22 mouse cellular contexts compared by ENCODE assay signal in genomic region chr11:114439314-114439713, GRCm38 (mm10).
DNase-seq lines count a peak whose midpoint lies in the region; TF ChIP-seq lines count a peak whose summit lies in the region.
"Had no signal": no experiment of that assay in that cellular context is flagged by ENCODE, and none has a peak within 500 bp of the region (broad histone marks: within the 10 kb centered on the region; RNA-seq: fewer than 3 reads in every experiment).

No protein-coding gene starts in this region.

- 30% methylated on average over 4 of the region's 4 CpGs for WGBS in cerebellum, adult 2 months

- no peaks in the 10 kb centered on the region for H3K27me3 ChIP-seq in cerebellum, adult 2 months (ENCODE audit: control insufficient read depth, insufficient read depth, low read length)
- H3K27me3 ChIP-seq: neural tube, embryonic 15.5 days; Patski had no signal

- TF ChIP-seq CTCF in cerebellum, adult 2 months (IDR thresholded peaks at IDR 0.05; ENCODE audit: borderline replicate concordance, insufficient read depth, low read depth, low read length), result no peak

- peak; percentile 9 to 22 for DNase-seq in heart, adult 18-20 months
- no peak for DNase-seq in heart, postnatal 25 days (ENCODE audit: low spot score)
- peak; percentile 54 for DNase-seq in brain, adult 2 months (ENCODE audit: low read depth, low spot score)
- DNase-seq in cerebellum, adult 2 months, result peak; percentile 58 to 63
- DNase-seq in cerebellum, postnatal 25 days, result peak; percentile 49 to 70
- DNase-seq in left cerebral cortex, adult 9 months (ENCODE audit: low spot score in 2 of 2), result no peak
- DNase-seq in thymus, adult 18-20 months, result no peak
- DNase-seq: adrenal gland, postnatal 14 days; gastrocnemius, postnatal 10 days; kidney, adult 18-20 months; kidney, postnatal 25 days; midbrain, embryonic 14.5 days; retina, postnatal 1 day; right cerebral cortex, postnatal 14 days; thymus, postnatal 36 days had no signal

- H3K4me1 ChIP-seq in cerebellum, adult 2 months (ENCODE audit: control insufficient read depth, insufficient read depth, low read length), result peaks cover 15% of the 10 kb centered on the region

- H3K27ac ChIP-seq in cerebellum, adult 2 months (ENCODE audit: insufficient read depth, low read length), result no peak overlapping the region
- H3K27ac ChIP-seq: forebrain, embryonic 13.5 days; kidney, embryonic 15.5 days; layer of hippocampus, adult 2 months; left cerebral cortex, adult 2 months; limb, embryonic 13.5 days; neural tube, embryonic 15.5 days had no signal

- no peak for TF ChIP-seq POLR2A in cerebellum, adult 2 months (IDR thresholded peaks at IDR 0.05; ENCODE audit: borderline replicate concordance, insufficient read depth, low read length)

- H3K4me3 ChIP-seq in cerebellum, adult 2 months (replicated peaks; ENCODE audit: insufficient read depth, low read depth, low read length), result no peak overlapping the region
- H3K4me3 ChIP-seq: forebrain, embryonic 13.5 days; kidney, embryonic 15.5 days; layer of hippocampus, adult 2 months; left cerebral cortex, adult 2 months; limb, embryonic 13.5 days; neural tube, embryonic 15.5 days had no signal

- intact Hi-C loops in heart, postnatal 25 days (cut with DNase I), result no loop called here

Comparison
In these comparisons a context has a peak if more than half of its experiments do, and no peak if none do; other contexts are left out.
1. DNase-seq: peak in heart, adult 18-20 months (2 of 2), brain, adult 2 months (single experiment), cerebellum, adult 2 months (2 of 2) and cerebellum, postnatal 25 days (2 of 2); none in heart, postnatal 25 days (single experiment), left cerebral cortex, adult 9 months (0 of 2) and thymus, adult 18-20 months (0 of 2).